Mouse (Mus musculus) embryonic fibroblast, embryonic 13.5 days (primary cell): Measurements from ENCODE around the gene Ccdc92. TPM values are rescaled to one million over a fixed set of nuclear protein-coding genes. Genes with fewer than 3 reads are reported as not detected.

ENCODE experiments used
- H3K27ac ChIP-seq: 2 replicates; pipeline ENCODE4 v1.5.1; 2012; ENCODE audit warnings: low read length, control low read depth, inconsistent platforms; ENCODE audit not compliant: insufficient read depth
- H3K4me1 ChIP-seq: 2 replicates; pipeline ENCODE4 v1.6.1; 2011; ENCODE audit warnings: low read length; ENCODE audit not compliant: control insufficient read depth, insufficient read depth
- H3K4me3 ChIP-seq: 2 replicates; pipeline ENCODE4 v1.5.1; 2011; ENCODE audit warnings: mild to moderate bottlenecking, control low read depth, low read length; ENCODE audit not compliant: insufficient read depth
- CTCF ChIP-seq: IDR thresholded peaks from 2 replicates; pipeline ENCODE4 v1.5.1; 2011; ENCODE audit warnings: mild to moderate bottlenecking, control low read depth, low read length, moderate library complexity, borderline replicate concordance; ENCODE audit not compliant: insufficient read depth
- POLR2A ChIP-seq: IDR thresholded peaks from 2 replicates; pipeline ENCODE4 v1.6.1; 2011; ENCODE audit warnings: low read depth, mild to moderate bottlenecking, control low read depth, low read length, moderate library complexity
- polyA plus RNA-seq: library from polyadenylated mRNA; stranded (reverse); fragments of >200 nt; gene quantifications from 2 replicates; pipeline ENCODE4 v1.2.4, GENCODE M21; 2011; ENCODE audit warnings: low read depth; ENCODE audit not compliant: missing spikeins, insufficient read length

Ccdc92 gene
- polyA plus RNA-seq, 1 experiment: 1.5 TPM

GRCm38 (mm10) chr5:124861463-124861862, 761 bp downstream of the Ccdc92 start:
- Histone ChIP-seq H3K27ac (no peak overlapping the region), H3K4me1 (0 out of 2 replicates have a peak, but pooled peaks cover 3% of the 10 kb centered on the region), H3K4me3 (peak overlapping the region; percentile 89)
- TF ChIP-seq POLR2A (no peak), CTCF (no peak)

GRCm38 (mm10) chr5:124860013-124860412, 2.2 kb downstream of the Ccdc92 start:
- Histone ChIP-seq H3K4me1 (0 out of 2 replicates have a peak, but pooled peaks cover 2% of the 10 kb centered on the region), H3K4me3 (no peak overlapping the region), H3K27ac (no peak overlapping the region)
- TF ChIP-seq CTCF (no peak), POLR2A (no peak)

GRCm38 (mm10) chr5:124854202-124854601, 8.0 kb downstream of the Ccdc92 start:
- TF ChIP-seq POLR2A (no peak), CTCF (no peak)
- Histone ChIP-seq H3K27ac (no peak overlapping the region), H3K4me1 (peaks cover 3% of the 10 kb centered on the region; the same call in 1 of the 2 replicates), H3K4me3 (no peak overlapping the region)

- Histone ChIP-seq H3K4me3 (no peak overlapping the region), H3K27ac (no peak overlapping the region), H3K4me1 (peaks cover 3% of the 10 kb centered on the region; the same call in 1 of the 2 replicates)
- TF ChIP-seq CTCF (no peak), POLR2A (no peak)
These were observed 9.1 kb downstream of the Ccdc92 start for GRCm38 (mm10) chr5:124853079-124853478.

GRCm38 (mm10) chr5:124852294-124852693, 9.9 kb downstream of the Ccdc92 start:
- TF ChIP-seq POLR2A: no peak
- no peak for TF ChIP-seq CTCF
- Histone ChIP-seq H3K27ac (no peak overlapping the region), H3K4me1 (peaks cover 3% of the 10 kb centered on the region; the same call in 1 of the 2 replicates), H3K4me3 (no peak overlapping the region)

GRCm38 (mm10) chr5:124851572-124851971, 10.7 kb downstream of the Ccdc92 start:
- Histone ChIP-seq H3K4me3 (no peak overlapping the region), H3K4me1 (peaks cover 3% of the 10 kb centered on the region; the same call in 1 of the 2 replicates), H3K27ac (no peak overlapping the region)
- TF ChIP-seq POLR2A: no peak
- TF ChIP-seq CTCF: no peak

- H3K4me1 ChIP-seq: peaks cover 3% of the 10 kb centered on the region; the same call in 1 of the 2 replicates
- no peak overlapping the region for H3K27ac ChIP-seq
- no peak overlapping the region for H3K4me3 ChIP-seq
- TF ChIP-seq CTCF: no peak
- no peak for TF ChIP-seq POLR2A
These were observed 13.2 kb downstream of the Ccdc92 start for GRCm38 (mm10) chr5:124848994-124849393.

GRCm38 (mm10) chr5:124847014-124847413, 15.2 kb downstream of the Ccdc92 start:
- Histone ChIP-seq H3K4me3 (no peak overlapping the region), H3K27ac (no peak overlapping the region), H3K4me1 (0 out of 2 replicates have a peak, but pooled peaks cover 7% of the 10 kb centered on the region)
- TF ChIP-seq POLR2A: no peak
- TF ChIP-seq CTCF: no peak

GRCm38 (mm10) chr5:124844929-124845328, 17.3 kb downstream of the Ccdc92 start:
- Histone ChIP-seq H3K4me1 (0 out of 2 replicates have a peak, but pooled peaks cover 7% of the 10 kb centered on the region), H3K4me3 (no peak overlapping the region), H3K27ac (no peak overlapping the region)
- no peak for TF ChIP-seq CTCF
- no peak for TF ChIP-seq POLR2A

- H3K4me1 ChIP-seq: 0 out of 2 replicates have a peak, but pooled peaks cover 7% of the 10 kb centered on the region
- no peak overlapping the region for H3K27ac ChIP-seq
- no peak overlapping the region for H3K4me3 ChIP-seq
- TF ChIP-seq POLR2A (no peak), CTCF (no peak)
These were observed 18.8 kb downstream of the Ccdc92 start for GRCm38 (mm10) chr5:124843386-124843785.
